Mouse (Mus musculus) CH12.LX (cell line): ENCODE results near the gene Polr2m. TPM values are rescaled to one million over a fixed set of nuclear protein-coding genes. Genes with fewer than 3 reads are reported as not detected.

ENCODE experiments used
- DNase-seq: peaks from one replicate; pipeline ENCODE4 v3.0.0-alpha.2; 2013; ENCODE audit errors: extremely low read depth
- H3K27ac ChIP-seq: 2 replicates; pipeline ENCODE4 v1.5.1; 2012; ENCODE audit warnings: low read depth, mild to moderate bottlenecking, control low read depth, moderate library complexity; ENCODE audit not compliant: insufficient read depth
- H3K27me3 ChIP-seq: replicated peaks from 2 replicates; pipeline ENCODE3; 2012; ENCODE audit warnings: inconsistent platforms
- H3K36me3 ChIP-seq, 2 experiments: replicated peaks in 1 of 2; 2 replicates each; pipeline versions ENCODE3 to v1.6.1; 2012; ENCODE audit warnings: inconsistent platforms in 1 of 2, low read length in 1 of 2, mild to moderate bottlenecking in 1 of 2, mixed read lengths in 1 of 2, moderate library complexity in 1 of 2; ENCODE audit not compliant: control insufficient read depth in 1 of 2, insufficient read depth in 1 of 2
- H3K4me1 ChIP-seq, 2 experiments: 2 replicates each; pipeline ENCODE4 v1.6.1; 2012; ENCODE audit warnings: inconsistent platforms in 1 of 2, moderate library complexity in 1 of 2; ENCODE audit not compliant: insufficient read depth in 2 of 2, control insufficient read depth in 1 of 2
- H3K4me2 ChIP-seq: 2 replicates; pipeline ENCODE4 v1.6.1; 2012; ENCODE audit warnings: low read depth, mild to moderate bottlenecking, control low read depth; ENCODE audit not compliant: poor library complexity, insufficient read depth, severe bottlenecking
- H3K4me3 ChIP-seq, 3 experiments: fragments of 150-350 bp in 1 of 3; sonication (generic) in 1 of 3; replicated peaks in 1 of 3; 2 replicates each; pipeline versions ENCODE3 to v1.5.1; 2011 to 2012; ENCODE audit warnings: low read depth in 2 of 3, low read length in 2 of 3, mild to moderate bottlenecking in 2 of 3, moderate library complexity in 2 of 3, control low read depth in 1 of 3, improper control_type of control experiment in 1 of 3, inconsistent platforms in 1 of 3, mixed read lengths in 1 of 3; ENCODE audit not compliant: poor library complexity in 1 of 3
- H3K79me2 ChIP-seq: replicated peaks from 2 replicates; pipeline ENCODE4 v1.6.1; 2012; ENCODE audit warnings: mild to moderate bottlenecking, moderate library complexity; ENCODE audit not compliant: control insufficient read depth, poor library complexity, insufficient read depth, severe bottlenecking; ENCODE audit errors: extremely low read depth
- H3K9ac ChIP-seq: 2 replicates; pipeline ENCODE4 v1.6.1; 2012; ENCODE audit warnings: low read depth, mild to moderate bottlenecking, control low read depth, moderate library complexity; ENCODE audit not compliant: insufficient read depth
- H3K9me3 ChIP-seq: replicated peaks from 2 replicates; pipeline ENCODE3; 2012; ENCODE audit warnings: low read length, inconsistent platforms, mixed read lengths
- BHLHE40 ChIP-seq: IDR thresholded peaks from 2 replicates; pipeline ENCODE4 v1.6.1; 2011; ENCODE audit warnings: mild to moderate bottlenecking, low read depth, low read length, improper control_type of control experiment
- CHD1 ChIP-seq: IDR thresholded peaks from 2 replicates; pipeline ENCODE4 v1.6.1; 2012; ENCODE audit warnings: low read depth, low read length, improper control_type of control experiment, inconsistent platforms
- CHD2 ChIP-seq: IDR thresholded peaks from 2 replicates; pipeline ENCODE4 v1.6.1; 2011; ENCODE audit warnings: low read length, improper control_type of control experiment
- CTCF ChIP-seq, 2 experiments: IDR thresholded peaks in 1 of 2; conservative IDR thresholded peaks in 1 of 2; 2 replicates each; pipeline ENCODE4 v1.5.1; 2011 to 2012; ENCODE audit warnings: low read depth in 2 of 2, low read length in 2 of 2, improper control_type of control experiment in 1 of 2, inconsistent platforms in 1 of 2, mild to moderate bottlenecking in 1 of 2, moderate library complexity in 1 of 2
- E2F4 ChIP-seq: IDR thresholded peaks from 2 replicates; pipeline ENCODE4 v1.6.1; 2011; ENCODE audit warnings: low read depth, low read length, improper control_type of control experiment; ENCODE audit not compliant: insufficient replicate concordance
- GABPA ChIP-seq: IDR thresholded peaks from 2 replicates; pipeline ENCODE4 v1.6.1; 2012; ENCODE audit warnings: low read depth, low read length, improper control_type of control experiment, inconsistent platforms; ENCODE audit not compliant: insufficient replicate concordance
- JUND ChIP-seq: conservative IDR thresholded peaks from 2 replicates; pipeline ENCODE4 v1.6.1; 2011; ENCODE audit warnings: low read depth, low read length, improper control_type of control experiment
- MAFK ChIP-seq: IDR thresholded peaks from 2 replicates; pipeline ENCODE4 v1.6.1; 2011; ENCODE audit warnings: low read length, improper control_type of control experiment; ENCODE audit not compliant: insufficient replicate concordance
- NELFE ChIP-seq: IDR thresholded peaks from 2 replicates; pipeline ENCODE4 v1.6.1; 2011; ENCODE audit warnings: low read depth, low read length, improper control_type of control experiment
- RCOR1 ChIP-seq: conservative IDR thresholded peaks from 2 replicates; pipeline ENCODE4 v1.6.1; 2012; ENCODE audit warnings: low read depth, mild to moderate bottlenecking, inconsistent platforms, low read length, improper control_type of control experiment
- TCF12 ChIP-seq: IDR thresholded peaks from 2 replicates; pipeline ENCODE4 v1.6.1; 2014; ENCODE audit warnings: low read depth, mild to moderate bottlenecking, inconsistent platforms, low read length, improper control_type of control experiment
- ZNF384 ChIP-seq: IDR thresholded peaks from 2 replicates; pipeline ENCODE4 v1.6.1; 2012; ENCODE audit warnings: low read depth, low read length, improper control_type of control experiment, inconsistent platforms
- dilution Hi-C: fragments of 300-500 bp; cut with MboI; formaldehyde crosslinking; loops from 2 replicates; pipeline ENCODE4 v1.14.3; 2020; ENCODE audit warnings: low sequenced_read_pairs; ENCODE audit not compliant: extremely low pct_unique_long_range_greater_than_20kb, extremely low pct_ligation_motif_present
- in situ Hi-C: fragments of 300-500 bp; cut with MboI; formaldehyde crosslinking; loops from 3 replicates; pipeline ENCODE4 v1.14.3; 2019; ENCODE audit warnings: low sequenced_read_pairs, low pct_ligation_motif_present, low pct_unique_long_range_greater_than_20kb, mixed read lengths
- polyA plus RNA-seq: library from polyadenylated mRNA; unstranded; fragments of >175 nt; gene quantifications from 2 replicates; pipeline ENCODE4 v1.2.1, GENCODE M21; 2012; ENCODE audit warnings: low read depth; ENCODE audit not compliant: insufficient read length
- total RNA-seq, 2 experiments: library from RNA; depleted of rRNA; stranded (reverse); fragments of 300-350 nt in 1 of 2; fragments of >200 nt in 1 of 2; gene quantifications; 2 replicates each; pipeline ENCODE4 v1.2.3; 2012 to 2014

The Polr2m gene
- total and polyA plus RNA-seq, 3 experiments = 147 to 255 (median 224) TPM

DNA sequence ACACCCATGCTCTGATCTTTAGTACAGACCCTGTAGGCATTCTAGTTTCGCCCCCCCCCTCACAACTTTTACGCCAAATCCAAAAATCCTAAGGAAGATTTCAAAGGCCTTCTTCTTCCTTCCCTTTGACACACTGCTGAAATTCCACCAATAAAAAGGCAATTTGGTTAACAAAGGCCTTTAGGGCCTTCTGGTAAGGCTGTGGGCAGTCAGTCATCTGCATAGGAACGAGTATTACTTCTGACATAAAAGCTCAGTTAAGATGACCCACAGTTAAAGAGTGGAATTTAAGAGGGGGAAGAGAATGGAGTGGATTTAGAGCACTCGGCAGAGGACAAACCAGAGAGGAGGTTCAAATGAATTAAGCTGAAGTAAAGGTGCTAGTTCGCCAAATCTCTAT is 8.0 kb upstream of the Polr2m start:
- Histone ChIP-seq H3K36me3 (no peaks in the 10 kb centered on the region), H3K4me3 (no peak overlapping the region), H3K4me1 (no peaks in the 10 kb centered on the region), H3K9ac (no peak overlapping the region), H3K27ac (no peak overlapping the region), H3K27me3 (no peaks in the 10 kb centered on the region), H3K4me2 (no peak overlapping the region), H3K79me2 (no peaks in the 10 kb centered on the region), H3K9me3 (no peaks in the 10 kb centered on the region)
- DNase-seq = no peak
- TF ChIP-seq TCF12 = no peak
- dilution Hi-C loops (no loop called here), in situ Hi-C loops (no loop called here)

DNA sequence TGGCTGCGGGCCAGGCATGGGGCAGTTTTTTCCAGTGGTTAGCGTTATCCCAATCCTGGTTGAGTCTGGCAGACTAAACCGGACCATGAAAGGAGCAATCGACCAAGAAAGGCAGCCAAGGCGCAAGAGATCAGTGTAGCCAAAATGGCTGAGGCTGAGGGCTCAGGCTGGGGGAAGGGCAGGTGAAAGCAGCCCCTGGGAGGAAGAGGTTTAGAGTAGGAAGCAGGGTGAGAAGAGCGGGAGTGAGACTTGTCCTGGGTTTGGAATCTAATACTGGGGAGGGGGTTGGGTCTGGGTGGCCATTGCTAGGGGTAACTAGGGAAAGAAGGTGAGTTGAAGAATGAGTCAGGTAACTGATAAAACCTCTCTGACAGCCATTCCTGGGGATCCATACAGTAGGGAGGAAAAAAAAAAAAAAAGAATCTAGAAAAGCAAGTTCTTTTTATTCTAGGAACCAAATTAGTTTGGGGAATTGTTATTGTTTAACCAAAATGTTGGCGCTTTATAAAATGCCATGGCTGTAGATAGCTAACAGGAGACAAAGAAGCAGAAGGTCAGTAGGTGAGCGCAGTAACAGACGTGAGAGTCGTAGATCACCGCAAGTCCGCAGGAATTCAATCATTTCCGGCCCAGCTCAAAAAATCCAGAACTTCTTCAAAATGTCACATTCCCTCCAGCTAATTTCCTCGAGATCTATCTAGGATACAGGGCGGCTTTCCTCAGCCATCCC is 6.7 kb upstream of the Polr2m start:
- no peak overlapping the region for H3K4me3 ChIP-seq
- in situ Hi-C loops (no loop called here), dilution Hi-C loops (no loop called here)
- H3K9me3 ChIP-seq = no peaks in the 10 kb centered on the region
- no peak for DNase-seq
- no peaks in the 10 kb centered on the region for H3K27me3 ChIP-seq
- H3K36me3 ChIP-seq = no peaks in the 10 kb centered on the region
- TF ChIP-seq ZNF384 (no peak), GABPA (no peak), MAFK (no peak), CHD1 (no peak), BHLHE40 (no peak)
- no peak overlapping the region for H3K27ac ChIP-seq
- H3K4me1 ChIP-seq = peaks cover 0 to 4% of the 10 kb centered on the region in 2 experiments; a peak in 1 of 4 replicates
- no peaks in the 10 kb centered on the region for H3K79me2 ChIP-seq
- H3K9ac ChIP-seq = no peak overlapping the region
- H3K4me2 ChIP-seq = no peak overlapping the region

DNA sequence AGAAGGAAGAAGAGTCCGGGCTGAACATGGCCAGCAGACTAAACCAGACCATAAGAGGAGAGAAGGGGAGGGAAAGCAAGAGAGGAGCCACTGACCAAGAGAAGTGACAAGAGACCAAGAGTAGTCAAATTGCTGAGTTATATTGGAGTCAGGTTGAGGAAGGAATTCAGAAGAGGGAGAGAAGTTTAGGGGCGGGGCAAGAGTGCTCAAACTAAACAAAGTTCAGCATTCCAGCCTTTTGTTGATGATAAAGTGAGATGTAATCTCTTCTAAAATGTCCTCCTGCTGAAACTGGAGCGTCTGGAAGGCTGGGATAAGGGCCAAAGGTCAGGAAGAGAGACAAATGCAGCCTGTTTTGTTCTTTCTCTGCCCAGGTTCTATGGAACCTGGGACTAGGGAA is 4.3 kb upstream of the Polr2m start:
- no peak for TF ChIP-seq JUND
- TF ChIP-seq CTCF (conservative IDR thresholded peaks at IDR 0.05 in 1 of 2, IDR thresholded peaks at IDR 0.05 in 1 of 2; ENCODE audit: low read depth in 2 of 2, low read length in 2 of 2) = no peak
- no peak for TF ChIP-seq RCOR1
- TF ChIP-seq E2F4 = no peak
- no peak for TF ChIP-seq NELFE
- TF ChIP-seq CHD2 = no peak
- no peak overlapping the region for H3K27ac ChIP-seq
- peaks cover 6% of the 10 kb centered on the region for H3K79me2 ChIP-seq
- H3K4me1 ChIP-seq = peaks cover 0 to 11% of the 10 kb centered on the region in 2 experiments; a peak in 2 of 4 replicates
- no peak for DNase-seq
- no peak overlapping the region for H3K9ac ChIP-seq
- H3K9me3 ChIP-seq = no peaks in the 10 kb centered on the region
- H3K36me3 ChIP-seq = no peaks in the 10 kb centered on the region
- H3K27me3 ChIP-seq = no peaks in the 10 kb centered on the region
- no peak overlapping the region for H3K4me3 ChIP-seq
- dilution Hi-C loops = no loop called here
- in situ Hi-C loops = no loop called here
- H3K4me2 ChIP-seq = no peak overlapping the region
